Mouse (Mus musculus) bone marrow, adult 2 months (tissue): Measurements from ENCODE around the gene Trrap.

ENCODE experiments used
- CTCF ChIP-seq: fragments of 200-500 bp; IDR thresholded peaks from 2 replicates; pipeline ENCODE4 v1.5.1; 2011; ENCODE audit warnings: low read length, control low read depth; ENCODE audit not compliant: control insufficient read depth, insufficient read depth
- POLR2A ChIP-seq: fragments of 200-500 bp; IDR thresholded peaks from 2 replicates; pipeline ENCODE4 v1.6.1; 2011; ENCODE audit warnings: low read depth, mild to moderate bottlenecking, control low read depth, low read length, borderline replicate concordance; ENCODE audit not compliant: control insufficient read depth

- TF ChIP-seq CTCF = no peak
- TF ChIP-seq POLR2A = no peak
Measured at GRCm38 (mm10) chr5:144845352-144845751, 77.8 kb downstream of the Trrap start.
